Mouse (Mus musculus): ENCODE measurements around the gene Pdcd4. TPM values are rescaled to one million over a fixed set of nuclear protein-coding genes. Genes with fewer than 3 reads are reported as not detected.
"Not testable (repeated sequence)": the region's sequence is repeated elsewhere in the genome, so short reads cannot be mapped to it uniquely, and the experiment has no call there.

Gene Pdcd4
- total RNA-seq, 2 experiments from 2014 or later = 115 to 125 TPM

GRCm38 (mm10) chr19:53901931-53902738 is 10.1 kb downstream of the Pdcd4 start:
- no peak for DNase-seq

- peak; percentile 94 to 95 for DNase-seq
These were observed 10.9 kb downstream of the Pdcd4 start for GRCm38 (mm10) chr19:53902739-53903487.

- peak; percentile 50 to 59 for DNase-seq
These were observed 11.7 kb downstream of the Pdcd4 start for GRCm38 (mm10) chr19:53903507-53904321.

- DNase-seq = no peak
These were observed 12.9 kb downstream of the Pdcd4 start for GRCm38 (mm10) chr19:53904833-53905480.

- no peak for DNase-seq
These were observed 14.1 kb downstream of the Pdcd4 start for GRCm38 (mm10) chr19:53906033-53906702.

- DNase-seq = not testable (repeated sequence)
These were observed 14.7 kb downstream of the Pdcd4 start for GRCm38 (mm10) chr19:53906703-53907070.

- no peak for DNase-seq
These were observed 22.9 kb downstream of the Pdcd4 start for GRCm38 (mm10) chr19:53914950-53915349.

- no peak for DNase-seq
These were observed 27.5 kb downstream of the Pdcd4 start for GRCm38 (mm10) chr19:53919541-53919940.

- DNase-seq = not testable (repeated sequence)
These were observed 30.0 kb downstream of the Pdcd4 start for GRCm38 (mm10) chr19:53921996-53922395.

GRCm38 (mm10) chr19:53925338-53925751 is 33.3 kb downstream of the Pdcd4 start:
- no peak for DNase-seq

GRCm38 (mm10) chr19:53926705-53927104 is 34.7 kb downstream of the Pdcd4 start:
- DNase-seq = no peak

GRCm38 (mm10) chr19:53929218-53929617 is 37.2 kb downstream of the Pdcd4 start:
- no peak for DNase-seq

GRCm38 (mm10) chr19:53933050-53933449 is 41.0 kb downstream of the Pdcd4 start:
- no peak for DNase-seq

GRCm38 (mm10) chr19:53934046-53934445 is 42.0 kb downstream of the Pdcd4 start:
- no peak for DNase-seq

- no peak for DNase-seq
These were observed 47.4 kb downstream of the Pdcd4 start for GRCm38 (mm10) chr19:53939467-53939866.

GRCm38 (mm10) chr19:53941139-53941538 is 49.1 kb downstream of the Pdcd4 start:
- no peak for DNase-seq

GRCm38 (mm10) chr19:53942342-53942741 is 50.3 kb downstream of the Pdcd4 start:
- no peak for DNase-seq

- peak; percentile 97 to 99 for DNase-seq
These were observed 52.1 kb downstream of the Pdcd4 start, which contains the start of the genes Shoc2 and Bbip1 for GRCm38 (mm10) chr19:53943802-53944785. Shoc2 (plus strand) TSS chr19:53944306. Bbip1 (minus strand) TSS chr19:53944627.

- DNase-seq = no peak
These were observed 52.7 kb downstream of the Pdcd4 start for GRCm38 (mm10) chr19:53944786-53945169.
